30 mouse cellular contexts compared by ENCODE assay signal in the genomic region with DNA sequence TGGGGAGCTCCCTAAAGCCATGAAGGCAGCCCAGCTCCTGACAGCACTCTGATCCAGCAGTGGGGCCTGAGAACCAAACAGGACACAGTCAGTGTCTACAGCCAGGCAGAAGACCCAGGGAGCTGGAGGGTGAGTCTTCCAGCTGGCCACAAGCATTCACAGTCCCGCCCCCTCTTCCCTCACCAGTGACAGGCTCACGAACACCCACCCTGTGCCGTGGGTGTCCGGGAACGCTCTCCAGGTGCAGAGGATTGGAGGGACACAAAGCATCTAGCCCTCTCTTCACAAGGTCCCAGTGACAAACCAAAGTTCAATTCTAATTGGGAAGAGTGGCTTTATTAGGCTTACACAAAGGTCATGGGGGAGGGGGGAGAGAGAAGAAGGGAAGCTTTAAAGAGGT. TPM values are rescaled to one million over a fixed set of nuclear protein-coding genes. Genes with fewer than 3 reads are reported as not detected.
A peak's percentile ranks its signal among the peaks of the same experiment; 100 is the strongest.
DNase-seq lines count a peak whose midpoint lies in the region; ATAC-seq and TF ChIP-seq lines count a peak whose summit lies in the region.
"Had no signal": no experiment of that assay in that cellular context is flagged by ENCODE, and none has a peak within 500 bp of the region (broad histone marks: within the 10 kb centered on the region; RNA-seq: fewer than 3 reads in every experiment).

No protein-coding gene starts in this region.

- TF ChIP-seq EP300 in liver, postnatal 0 days (IDR thresholded peaks at IDR 0.05; ENCODE audit: low read depth): no peak

- H3K36me3 ChIP-seq in liver, embryonic 12.5 days: no peaks in the 10 kb centered on the region
- H3K36me3 ChIP-seq in liver, embryonic 15.5 days (replicated peaks): no peaks in the 10 kb centered on the region
- H3K36me3 ChIP-seq in liver, postnatal 0 days (replicated peaks; ENCODE audit: insufficient read depth, low read length): no peaks in the 10 kb centered on the region
- H3K36me3 ChIP-seq: embryonic facial prominence, embryonic 13.5 days; embryonic facial prominence, embryonic 15.5 days; forebrain, embryonic 10.5 days; forebrain, embryonic 12.5 days; G1E had no signal

- no peak for DNase-seq in frontal cortex, postnatal 14 days (ENCODE audit: low spot score in 2 of 2)
- no peak for DNase-seq in liver
- DNase-seq in liver, postnatal 0 days: no peak
- peak; percentile 53 for DNase-seq in brain, adult 2 months (ENCODE audit: low read depth, low spot score)
- DNase-seq in thymus, postnatal 10 days (ENCODE audit: low spot score in 2 of 2): no peak
- DNase-seq: adrenal gland, adult 8-10 months; adrenal gland, postnatal 14 days; adrenal gland, postnatal 36 days; B cell, adult 2 months; cerebellum, adult 11 months; cerebellum, adult 18-20 months; cerebellum, adult 8-10 months; cerebellum, adult 9-11 months; cerebellum, postnatal 14 days; cerebellum, postnatal 36 days; embryo, embryonic 11 days had no signal

- peaks cover 48% of the 10 kb centered on the region for H3K4me1 ChIP-seq in liver, embryonic 12.5 days
- peaks cover 57% of the 10 kb centered on the region for H3K4me1 ChIP-seq in liver, embryonic 15.5 days (replicated peaks)
- peaks cover 32% of the 10 kb centered on the region for H3K4me1 ChIP-seq in liver, postnatal 0 days (ENCODE audit: insufficient read depth)
- H3K4me1 ChIP-seq: embryonic facial prominence, embryonic 13.5 days; embryonic facial prominence, embryonic 15.5 days; forebrain, embryonic 10.5 days; forebrain, embryonic 12.5 days had no signal

- H3K27ac ChIP-seq in liver, embryonic 12.5 days: peak overlapping the region; percentile 98; the same call in 1 of the 2 replicates
- peak overlapping the region; percentile 99 for H3K27ac ChIP-seq in liver, embryonic 15.5 days (replicated peaks)
- H3K27ac ChIP-seq in liver, postnatal 0 days (ENCODE audit: low read depth): no peak overlapping the region
- H3K27ac ChIP-seq: embryonic facial prominence, embryonic 13.5 days; embryonic facial prominence, embryonic 15.5 days; forebrain, embryonic 10.5 days; forebrain, embryonic 12.5 days had no signal

- H3K9me3 ChIP-seq in liver, embryonic 12.5 days (replicated peaks): peaks cover 15% of the 10 kb centered on the region
- no peaks in the 10 kb centered on the region for H3K9me3 ChIP-seq in liver, embryonic 15.5 days (replicated peaks)
- H3K9me3 ChIP-seq in liver, postnatal 0 days (ENCODE audit: low read length): peaks cover 4% of the 10 kb centered on the region; the same call in 1 of the 2 replicates
- H3K9me3 ChIP-seq: embryonic facial prominence, embryonic 15.5 days had no signal

- H3K4me2 ChIP-seq in liver, embryonic 12.5 days: no peak overlapping the region
- H3K4me2 ChIP-seq in liver, embryonic 15.5 days: 0 out of 2 replicates have a peak overlapping the region, but pooled peaks have one; percentile 4
- no peak overlapping the region for H3K4me2 ChIP-seq in liver, postnatal 0 days (ENCODE audit: low read depth, low read length)
- H3K4me2 ChIP-seq: embryonic facial prominence, embryonic 13.5 days; embryonic facial prominence, embryonic 15.5 days; forebrain, embryonic 12.5 days had no signal

- H3K27me3 ChIP-seq in liver, embryonic 12.5 days (replicated peaks): peaks cover 27% of the 10 kb centered on the region
- peaks cover 18% of the 10 kb centered on the region; the same call in 1 of the 2 replicates for H3K27me3 ChIP-seq in liver, embryonic 15.5 days
- no peaks in the 10 kb centered on the region for H3K27me3 ChIP-seq in liver, postnatal 0 days (ENCODE audit: insufficient read depth, low read length)
- H3K27me3 ChIP-seq: CH12.LX; embryonic facial prominence, embryonic 13.5 days; embryonic facial prominence, embryonic 15.5 days; forebrain, embryonic 12.5 days; Patski had no signal

- no peak overlapping the region for H3K4me3 ChIP-seq in liver, embryonic 12.5 days
- no peak overlapping the region for H3K4me3 ChIP-seq in liver, embryonic 15.5 days (replicated peaks)
- H3K4me3 ChIP-seq in liver, postnatal 0 days (ENCODE audit: low read depth, low read length): no peak overlapping the region
- H3K4me3 ChIP-seq: embryonic facial prominence, embryonic 13.5 days; embryonic facial prominence, embryonic 15.5 days; forebrain, embryonic 10.5 days; forebrain, embryonic 12.5 days had no signal

- WGBS in liver, embryonic 12.5 days (ENCODE audit: insufficient replicate concordance): 64% methylated on average over 5 of the region's 5 CpGs
- 83% methylated on average over 5 of the region's 5 CpGs for WGBS in liver, embryonic 15.5 days (ENCODE audit: insufficient replicate concordance)
- 79% methylated on average over 5 of the region's 5 CpGs for WGBS in liver, postnatal 0 days (ENCODE audit: insufficient replicate concordance)

- peak; percentile 51; the same call in 1 of the 2 replicates for ATAC-seq in frontal cortex, adult (ENCODE audit: low TSS enrichment)
- no peak for ATAC-seq in liver, embryonic 12.5 days
- no peak for ATAC-seq in liver, embryonic 15.5 days (ENCODE audit: insufficient read depth)
- ATAC-seq in liver, postnatal 0 days: no peak
- ATAC-seq: activated CD4-positive, CD25-positive, alpha-beta regulatory T cell, adult 4 months; CD4-positive, CD25-positive, alpha-beta regulatory T cell, adult 4 months; forebrain, embryonic 14.5 days; Patski had no signal

- H3K9ac ChIP-seq in liver, embryonic 12.5 days: peak overlapping the region; percentile 40; the same call in 1 of the 2 replicates
- no peak overlapping the region for H3K9ac ChIP-seq in liver, embryonic 15.5 days
- no peak overlapping the region for H3K9ac ChIP-seq in liver, postnatal 0 days (replicated peaks)
- H3K9ac ChIP-seq: embryonic facial prominence, embryonic 13.5 days; embryonic facial prominence, embryonic 15.5 days; forebrain, embryonic 12.5 days had no signal

- TF ChIP-seq CTCF in liver, postnatal 0 days (IDR thresholded peaks at IDR 0.05; ENCODE audit: low read depth): no peak

RNA-seq across cellular contexts. Expression of a gene that starts 18.0 kb away (rescaled TPM):
- polyA plus RNA-seq in liver, embryonic 12.5 days (2016; fragmentation: Nextera tagmentation; extraction: Ambion mirVana): 664 and 670 TPM in 2 replicates
- polyA plus RNA-seq in liver, embryonic 15.5 days (2015; fragmentation: Nextera tagmentation; extraction: Ambion mirVana): 499 and 578 TPM in 2 replicates
- polyA plus RNA-seq in liver, postnatal 0 days (2015; fragmentation: Nextera tagmentation; extraction: Ambion mirVana): 520 and 559 TPM in 2 replicates

RNA-seq across cellular contexts. Expression of a gene that starts 34.2 kb away (rescaled TPM):
- polyA plus RNA-seq in liver, embryonic 12.5 days (2016; fragmentation: Nextera tagmentation; extraction: Ambion mirVana): 1.8 and 2.4 TPM in 2 replicates
- polyA plus RNA-seq in liver, embryonic 15.5 days (2015; fragmentation: Nextera tagmentation; extraction: Ambion mirVana): 0.56 and 0.62 TPM in 2 replicates
- polyA plus RNA-seq in liver, postnatal 0 days (2015; fragmentation: Nextera tagmentation; extraction: Ambion mirVana): 0.49 and 0.54 TPM in 2 replicates
- polyA plus RNA-seq: activated CD4-positive, CD25-positive, alpha-beta regulatory T cell, adult 4 months; CD4-positive, CD25-positive, alpha-beta regulatory T cell, adult 4 months; erythroblast, embryonic 14.5 days; G1E had no signal

RNA-seq across cellular contexts. Expression of a gene that starts 54.5 kb away (rescaled TPM):
- 32.9 and 35.2 TPM in 2 replicates for polyA plus RNA-seq in liver, embryonic 12.5 days (2016; fragmentation: Nextera tagmentation; extraction: Ambion mirVana)
- polyA plus RNA-seq in liver, embryonic 15.5 days (2015; fragmentation: Nextera tagmentation; extraction: Ambion mirVana): 13.3 and 17.4 TPM in 2 replicates
- 9.5 and 11.0 TPM in 2 replicates for polyA plus RNA-seq in liver, postnatal 0 days (2015; fragmentation: Nextera tagmentation; extraction: Ambion mirVana)
